Mouse (Mus musculus) ES-Bruce4 (cell line): ENCODE measurements around the gene Msmb. TPM values are rescaled to one million over a fixed set of nuclear protein-coding genes. Genes with fewer than 3 reads are reported as not detected.

Experiments
- H3K27ac ChIP-seq: 2 replicates; pipeline ENCODE4 v1.5.1; 2012; ENCODE audit warnings: low read length, inconsistent platforms; ENCODE audit not compliant: insufficient read depth
- H3K27me3 ChIP-seq: 2 replicates; pipeline ENCODE4 v1.6.1; 2012; ENCODE audit warnings: mild to moderate bottlenecking, low read length, inconsistent platforms; ENCODE audit not compliant: control insufficient read depth, poor library complexity, insufficient read depth, severe bottlenecking
- H3K36me3 ChIP-seq: 2 replicates; pipeline ENCODE4 v1.6.1; 2012; ENCODE audit warnings: inconsistent platforms, mild to moderate bottlenecking, low read length, moderate library complexity; ENCODE audit not compliant: control insufficient read depth, poor library complexity, insufficient read depth, severe bottlenecking
- H3K4me1 ChIP-seq: one replicate; pipeline ENCODE4 v1.8.1; 2011; ENCODE audit warnings: low read length; ENCODE audit not compliant: control insufficient read depth, insufficient read depth
- H3K4me3 ChIP-seq: 2 replicates; pipeline ENCODE4 v1.5.1; 2011; ENCODE audit warnings: low read depth, mild to moderate bottlenecking, low read length
- H3K9ac ChIP-seq: 2 replicates; pipeline ENCODE4 v1.6.1; 2012; ENCODE audit warnings: low read depth, mild to moderate bottlenecking, inconsistent platforms; ENCODE audit not compliant: poor library complexity, severe bottlenecking
- H3K9me3 ChIP-seq: replicated peaks from 2 replicates; pipeline ENCODE4 v1.6.1; 2012; ENCODE audit warnings: mild to moderate bottlenecking, low read length, inconsistent platforms; ENCODE audit not compliant: control insufficient read depth, poor library complexity, insufficient read depth, severe bottlenecking
- CTCF ChIP-seq: IDR thresholded peaks from one replicate; pipeline ENCODE4 v1.8.1; 2011; ENCODE audit warnings: low read depth, low read length
- EP300 ChIP-seq: IDR thresholded peaks from 2 replicates; pipeline ENCODE4 v1.6.1; 2011; ENCODE audit warnings: low read depth, low read length; ENCODE audit not compliant: insufficient read depth
- POLR2A ChIP-seq: IDR thresholded peaks from one replicate; pipeline ENCODE4 v1.8.1; 2011; ENCODE audit warnings: low read length; ENCODE audit not compliant: insufficient read depth
- polyA plus RNA-seq: library from polyadenylated mRNA; stranded (reverse); fragments of >200 nt; gene quantifications from 2 replicates; pipeline ENCODE4 v1.2.4, GENCODE M21; 2011; ENCODE audit warnings: low read depth; ENCODE audit not compliant: missing spikeins, insufficient read depth, insufficient read length

Msmb gene
- polyA plus RNA-seq = not detected in 2 replicates

DNA sequence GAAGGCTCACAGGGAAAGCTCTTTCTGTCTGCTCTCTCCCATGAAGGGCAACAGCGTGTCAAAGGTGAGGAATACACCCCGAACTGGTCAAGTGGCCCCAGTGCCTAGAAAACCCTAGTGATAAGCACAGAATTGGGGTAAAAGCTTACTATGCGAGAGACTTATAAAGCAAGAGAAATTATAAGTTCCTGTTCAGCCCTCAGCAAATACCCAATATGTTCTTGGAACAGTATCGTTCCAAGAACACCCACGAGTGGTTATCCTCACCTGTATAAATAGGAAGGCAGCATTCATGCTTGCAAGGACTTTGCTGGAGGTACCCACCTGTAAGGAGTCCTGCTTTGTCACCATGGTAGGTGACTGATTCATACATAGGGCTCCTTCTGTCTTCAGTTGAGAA lies at the start of gene Msmb:
Gene Msmb (plus strand): TSS at position 301 of the 400 bp plus-strand sequence.
- no peak within 1 kb of the TSS for H3K27ac ChIP-seq
- H3K36me3 ChIP-seq = no peaks in the 10 kb centered on the region
- H3K9ac ChIP-seq = no peak within 1 kb of the TSS
- no peaks in the 10 kb centered on the region for H3K4me1 ChIP-seq
- no peaks in the 10 kb centered on the region for H3K27me3 ChIP-seq
- H3K4me3 ChIP-seq = no peak within 1 kb of the TSS
- TF ChIP-seq CTCF (no peak), EP300 (no peak), POLR2A (no peak)
- no peaks in the 10 kb centered on the region for H3K9me3 ChIP-seq

DNA sequence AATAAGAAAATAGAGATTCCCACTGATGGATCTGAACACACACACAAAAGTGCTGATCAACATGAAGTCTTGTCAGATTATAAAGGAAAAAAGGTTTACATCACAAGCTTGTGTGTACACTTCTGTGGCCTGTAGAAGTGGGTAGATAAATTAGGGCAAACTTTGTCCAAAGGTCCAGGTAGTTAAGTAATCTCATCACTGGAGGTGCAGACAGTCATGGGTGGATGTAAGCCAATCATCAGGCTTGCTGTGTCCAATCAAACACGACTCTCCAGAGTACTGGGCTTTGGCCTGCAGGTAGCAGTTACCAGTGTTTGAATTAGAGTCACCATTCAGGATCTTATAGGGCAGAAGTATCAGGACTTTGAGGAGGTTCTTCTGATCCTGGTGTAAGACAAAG lies 48.8 kb upstream of the Msmb start:
- Histone ChIP-seq H3K27ac (no peak overlapping the region), H3K36me3 (peaks cover 55% of the 10 kb centered on the region)

DNA sequence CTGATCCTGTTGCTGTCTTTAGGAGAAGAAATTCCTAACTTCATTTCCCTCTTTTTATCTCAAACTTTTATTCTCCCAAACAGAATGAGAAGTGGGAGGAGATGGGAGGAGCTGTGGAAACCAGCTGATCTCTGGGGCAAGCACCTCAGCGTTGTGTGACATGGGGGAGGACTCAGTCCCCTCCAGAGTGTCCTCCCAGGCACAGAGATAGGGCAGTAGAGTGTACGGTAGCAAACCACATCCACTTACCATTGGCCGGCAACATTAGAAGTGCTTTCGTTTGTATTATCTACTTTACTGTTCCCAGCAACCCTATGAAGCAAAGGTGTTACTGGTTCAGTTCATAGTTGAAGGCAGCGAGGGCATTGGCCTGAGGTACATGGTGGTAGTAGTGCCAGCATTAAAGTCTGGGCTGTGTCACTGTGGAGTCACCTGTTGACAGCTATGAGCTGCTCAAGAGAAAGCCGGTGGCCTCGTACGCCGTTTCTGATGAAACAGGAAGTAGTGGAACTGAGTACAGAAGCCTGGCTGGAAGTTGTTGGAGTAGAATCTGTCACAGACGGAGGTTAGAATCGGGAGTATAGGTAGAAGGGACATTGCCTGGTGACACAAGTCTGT lies 48.2 kb upstream of the Msmb start:
- Histone ChIP-seq H3K27ac (no peak overlapping the region), H3K4me1 (no peaks in the 10 kb centered on the region), H3K9ac (no peak overlapping the region), H3K9me3 (no peaks in the 10 kb centered on the region), H3K27me3 (no peaks in the 10 kb centered on the region), H3K36me3 (peaks cover 60% of the 10 kb centered on the region), H3K4me3 (no peak overlapping the region)
- TF ChIP-seq CTCF = no peak
- TF ChIP-seq EP300 = no peak
- no peak for TF ChIP-seq POLR2A

More for the DNA sequence above, 48.8 kb upstream of the Msmb start:
- H3K4me1 ChIP-seq = no peaks in the 10 kb centered on the region
- TF ChIP-seq EP300 (no peak), CTCF (no peak), POLR2A (no peak)
- H3K4me3 ChIP-seq = no peak overlapping the region
- H3K9ac ChIP-seq = no peak overlapping the region
- H3K27me3 ChIP-seq = no peaks in the 10 kb centered on the region
- H3K9me3 ChIP-seq = no peaks in the 10 kb centered on the region

DNA sequence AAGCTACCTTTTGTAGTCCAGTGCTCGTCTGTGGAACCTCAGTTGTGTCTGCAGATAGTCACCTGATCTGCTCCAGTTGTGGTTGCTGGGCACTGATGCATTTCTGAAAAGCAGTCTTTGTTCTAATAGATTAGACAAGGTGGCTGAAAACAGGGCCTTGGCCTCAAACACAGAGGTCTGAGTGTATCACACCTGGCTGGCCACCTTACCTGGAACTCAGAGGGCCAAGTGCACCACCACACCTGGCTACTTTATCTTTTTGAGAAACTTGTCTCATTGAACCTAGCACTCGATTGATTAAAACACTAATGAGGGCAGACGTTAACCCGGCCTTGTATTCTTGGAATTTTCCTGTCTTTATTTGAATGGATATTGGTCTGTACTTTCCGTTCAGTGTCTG lies 46.2 kb upstream of the Msmb start:
- Histone ChIP-seq H3K27ac (no peak overlapping the region), H3K36me3 (peaks cover 73% of the 10 kb centered on the region)

DNA sequence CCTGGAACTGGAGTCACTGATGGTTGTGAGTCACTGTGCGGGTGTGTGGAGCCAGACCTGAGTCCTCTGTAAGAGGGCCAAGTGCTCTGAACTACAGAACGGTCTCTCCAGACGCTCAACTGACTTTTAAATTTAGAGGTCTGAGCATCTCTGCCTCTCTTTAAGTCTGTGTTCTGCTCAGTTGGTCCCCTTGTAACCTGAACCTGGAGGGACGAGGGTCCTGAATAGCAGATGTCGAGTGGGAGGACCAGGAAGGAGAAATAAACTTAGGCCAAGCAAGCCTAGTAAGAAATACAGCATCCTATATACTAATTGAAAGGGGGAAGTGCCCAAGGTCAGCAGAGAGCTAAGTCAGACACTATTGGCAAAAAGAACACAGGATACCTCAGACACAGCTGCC lies 45.1 kb upstream of the Msmb start:
- H3K27ac ChIP-seq = no peak overlapping the region
- TF ChIP-seq POLR2A (no peak), CTCF (no peak), EP300 (no peak)

More for the DNA sequence above, 46.2 kb upstream of the Msmb start:
- H3K27me3 ChIP-seq = no peaks in the 10 kb centered on the region
- H3K4me1 ChIP-seq = no peaks in the 10 kb centered on the region
- no peak overlapping the region for H3K4me3 ChIP-seq
- H3K9me3 ChIP-seq = no peaks in the 10 kb centered on the region
- no peak overlapping the region for H3K9ac ChIP-seq
- TF ChIP-seq CTCF (no peak), EP300 (no peak), POLR2A (no peak)

DNA sequence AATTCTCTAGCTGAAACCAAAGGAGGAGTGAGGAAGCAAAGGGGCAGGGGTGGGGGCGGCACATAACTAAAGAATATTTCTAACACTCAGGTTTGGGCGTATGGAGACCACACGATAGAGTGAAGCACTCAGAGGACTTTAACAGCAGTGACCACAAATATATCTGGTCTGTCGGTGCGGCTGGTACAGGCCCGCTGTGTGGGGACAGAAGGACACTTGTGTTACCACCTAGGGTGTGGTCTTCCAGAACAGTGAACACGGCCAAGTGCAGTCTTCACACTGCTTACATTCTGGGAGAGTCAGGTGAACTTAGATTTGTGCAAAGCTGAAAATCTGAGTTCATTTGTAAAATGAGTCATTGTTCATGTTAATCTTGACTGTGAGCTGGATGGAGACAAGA lies 44.1 kb upstream of the Msmb start:
- H3K9me3 ChIP-seq = no peaks in the 10 kb centered on the region
- H3K27ac ChIP-seq = no peak overlapping the region
- H3K4me3 ChIP-seq = no peak overlapping the region
- H3K4me1 ChIP-seq = no peaks in the 10 kb centered on the region
- H3K9ac ChIP-seq = no peak overlapping the region
- TF ChIP-seq POLR2A (no peak), CTCF (no peak), EP300 (no peak)
- no peaks in the 10 kb centered on the region for H3K27me3 ChIP-seq
- H3K36me3 ChIP-seq = peaks cover 79% of the 10 kb centered on the region

More for the DNA sequence above, 45.1 kb upstream of the Msmb start:
- no peaks in the 10 kb centered on the region for H3K9me3 ChIP-seq
- H3K4me3 ChIP-seq = no peak overlapping the region
- no peaks in the 10 kb centered on the region for H3K4me1 ChIP-seq
- no peak overlapping the region for H3K9ac ChIP-seq
- peaks cover 76% of the 10 kb centered on the region for H3K36me3 ChIP-seq
- no peaks in the 10 kb centered on the region for H3K27me3 ChIP-seq
